Mouse (Mus musculus): ENCODE measurements around the gene Olfr143. TPM values are rescaled to one million over a fixed set of nuclear protein-coding genes. Genes with fewer than 3 reads are reported as not detected.

The Olfr143 gene
- polyA plus RNA-seq (2014; fragmentation: Nextera tagmentation; extraction: Ambion mirVana) = not detected in 2 replicates

DNA sequence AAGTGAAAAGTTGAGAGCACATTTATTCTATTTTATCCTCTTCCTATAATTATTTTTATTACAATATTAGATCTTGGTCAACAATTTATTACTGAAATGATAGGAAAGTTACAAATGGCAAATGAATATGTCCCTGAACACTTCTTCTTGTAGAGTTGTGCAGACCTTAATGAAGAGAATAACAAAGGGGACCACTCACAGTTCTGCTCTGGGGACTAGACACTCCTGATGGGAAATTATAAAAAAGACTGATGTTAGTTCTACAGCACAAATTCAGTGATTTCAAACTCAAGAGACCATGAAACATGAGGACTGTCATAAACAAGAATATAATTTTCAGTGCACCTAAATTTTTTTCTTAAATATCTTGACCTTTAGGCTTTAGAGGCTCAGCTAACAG lies at the start of gene Olfr143:
TSS of gene Olfr143 (plus strand) at position 301 of the 400 bp plus-strand sequence.
- no peaks in the 10 kb centered on the region for H3K4me1 ChIP-seq (ENCODE audit: control insufficient read depth, insufficient read depth, low read length)
- no peaks in the 10 kb centered on the region for H3K27me3 ChIP-seq (ENCODE audit: control insufficient read depth, insufficient read depth, low read length)
- H3K36me3 ChIP-seq (ENCODE audit: control insufficient read depth, insufficient read depth, low read length) = no peaks in the 10 kb centered on the region
- H3K9me3 ChIP-seq (ENCODE audit: control insufficient read depth, low read depth, low read length) = no peaks in the 10 kb centered on the region
- H3K27ac ChIP-seq (ENCODE audit: low read length) = no peak within 1 kb of the TSS
- H3K9ac ChIP-seq (replicated peaks; ENCODE audit: low read depth, low read length) = no peak within 1 kb of the TSS
- H3K4me2 ChIP-seq (replicated peaks; ENCODE audit: low read depth, low read length) = no peak within 1 kb of the TSS
- ATAC-seq (ENCODE audit: insufficient number of reproducible peaks, insufficient read depth, low FRiP score, low read depth) = no peak
- H3K4me3 ChIP-seq (ENCODE audit: low read depth, low read length) = no peak within 1 kb of the TSS

DNA sequence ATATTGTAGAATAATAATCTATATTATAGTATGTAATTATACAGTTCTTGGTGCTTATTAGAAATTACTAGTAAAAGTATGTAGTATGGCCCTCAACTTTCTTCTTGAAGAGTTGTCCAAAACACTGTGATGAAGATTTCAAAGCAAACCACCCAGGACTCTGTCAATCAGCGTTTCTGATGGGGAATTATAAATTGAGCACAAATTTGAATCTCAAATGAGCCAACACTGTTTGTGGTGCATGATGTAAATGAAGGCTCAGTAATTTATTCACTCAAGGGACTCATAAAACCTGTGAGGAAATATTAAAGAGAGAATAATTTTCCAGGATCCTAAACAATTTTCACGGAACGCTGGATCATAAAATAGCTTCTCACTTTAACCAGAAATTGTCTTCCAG lies 44.5 kb upstream of the Olfr143 start, which contains the start of gene Olfr893:
TSS of gene Olfr893 (plus strand) at position 301 of the 400 bp plus-strand sequence.
- Histone ChIP-seq H3K4me2 (replicated peaks; ENCODE audit: low read depth, low read length) (no peak within 1 kb of the TSS), H3K36me3 (ENCODE audit: control insufficient read depth, insufficient read depth, low read length) (no peaks in the 10 kb centered on the region), H3K27me3 (ENCODE audit: control insufficient read depth, insufficient read depth, low read length) (no peaks in the 10 kb centered on the region), H3K4me3 (ENCODE audit: low read depth, low read length) (no peak within 1 kb of the TSS), H3K4me1 (ENCODE audit: control insufficient read depth, insufficient read depth, low read length) (no peaks in the 10 kb centered on the region), H3K27ac (ENCODE audit: low read length) (no peak within 1 kb of the TSS), H3K9ac (replicated peaks; ENCODE audit: low read depth, low read length) (no peak within 1 kb of the TSS), H3K9me3 (ENCODE audit: control insufficient read depth, low read depth, low read length) (no peaks in the 10 kb centered on the region)
- WGBS = 87% methylated on average over 3 of the region's 3 CpGs
- ATAC-seq (ENCODE audit: insufficient number of reproducible peaks, insufficient read depth, low FRiP score, low read depth) = no peak

DNA sequence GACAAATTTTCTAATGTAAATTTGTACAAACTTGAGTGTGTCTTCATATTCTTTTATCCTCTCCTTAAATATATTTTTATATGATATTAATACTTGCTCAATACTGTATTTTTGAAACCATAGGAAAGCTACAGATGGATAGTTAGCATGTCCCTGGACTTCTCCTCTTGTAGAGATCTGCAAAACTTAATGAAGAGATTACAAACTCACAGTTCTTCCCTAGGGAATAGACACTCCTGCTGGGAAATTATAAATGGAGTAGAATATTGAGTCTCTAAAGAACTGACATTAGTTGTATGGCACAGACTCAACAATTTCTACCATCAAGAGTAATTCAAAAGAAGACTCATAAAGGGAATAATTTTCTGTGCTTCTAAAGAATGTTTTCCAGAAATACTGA lies 34.8 kb upstream of the Olfr143 start, which contains the start of gene Olfr894:
TSS of gene Olfr894 (plus strand) at position 301 of the 400 bp plus-strand sequence.
- Histone ChIP-seq H3K27me3 (ENCODE audit: control insufficient read depth, insufficient read depth, low read length) (no peaks in the 10 kb centered on the region), H3K9me3 (ENCODE audit: control insufficient read depth, low read depth, low read length) (no peaks in the 10 kb centered on the region), H3K4me2 (replicated peaks; ENCODE audit: low read depth, low read length) (no peak within 1 kb of the TSS), H3K9ac (replicated peaks; ENCODE audit: low read depth, low read length) (no peak within 1 kb of the TSS), H3K36me3 (ENCODE audit: control insufficient read depth, insufficient read depth, low read length) (no peaks in the 10 kb centered on the region), H3K4me1 (ENCODE audit: control insufficient read depth, insufficient read depth, low read length) (no peaks in the 10 kb centered on the region), H3K27ac (ENCODE audit: low read length) (no peak within 1 kb of the TSS), H3K4me3 (ENCODE audit: low read depth, low read length) (no peak within 1 kb of the TSS)
- ATAC-seq (ENCODE audit: insufficient number of reproducible peaks, insufficient read depth, low FRiP score, low read depth) = no peak

DNA sequence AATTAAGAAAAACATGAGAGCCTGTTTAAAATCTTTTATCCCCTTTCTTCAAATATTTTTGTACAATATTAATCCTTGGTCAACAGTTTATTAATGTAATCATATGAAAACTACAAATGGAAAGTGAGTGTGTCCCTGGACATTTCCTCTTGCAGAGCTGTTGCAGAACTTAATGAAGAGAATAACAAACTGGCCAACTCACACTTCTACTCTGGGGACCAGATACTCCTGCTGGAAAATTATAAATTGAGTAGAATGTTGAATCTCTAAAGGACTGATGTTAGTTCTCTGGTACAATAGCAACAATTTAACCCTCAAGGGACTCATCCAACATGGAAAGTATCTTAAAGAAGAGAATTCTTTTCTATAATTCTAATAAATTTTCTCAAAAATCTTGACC lies 15.0 kb downstream of the Olfr143 start, which contains the start of gene Olfr895:
TSS of gene Olfr895 (plus strand) at position 301 of the 400 bp plus-strand sequence.
- no peak within 1 kb of the TSS for H3K4me2 ChIP-seq (replicated peaks; ENCODE audit: low read depth, low read length)
- H3K27me3 ChIP-seq (ENCODE audit: control insufficient read depth, insufficient read depth, low read length) = no peaks in the 10 kb centered on the region
- no peak within 1 kb of the TSS for H3K4me3 ChIP-seq (ENCODE audit: low read depth, low read length)
- no peak within 1 kb of the TSS for H3K27ac ChIP-seq (ENCODE audit: low read length)
- no peaks in the 10 kb centered on the region for H3K36me3 ChIP-seq (ENCODE audit: control insufficient read depth, insufficient read depth, low read length)
- no peaks in the 10 kb centered on the region for H3K4me1 ChIP-seq (ENCODE audit: control insufficient read depth, insufficient read depth, low read length)
- no peak for ATAC-seq (ENCODE audit: insufficient number of reproducible peaks, insufficient read depth, low FRiP score, low read depth)
- no peak within 1 kb of the TSS for H3K9ac ChIP-seq (replicated peaks; ENCODE audit: low read depth, low read length)
- no peaks in the 10 kb centered on the region for H3K9me3 ChIP-seq (ENCODE audit: control insufficient read depth, low read depth, low read length)

DNA sequence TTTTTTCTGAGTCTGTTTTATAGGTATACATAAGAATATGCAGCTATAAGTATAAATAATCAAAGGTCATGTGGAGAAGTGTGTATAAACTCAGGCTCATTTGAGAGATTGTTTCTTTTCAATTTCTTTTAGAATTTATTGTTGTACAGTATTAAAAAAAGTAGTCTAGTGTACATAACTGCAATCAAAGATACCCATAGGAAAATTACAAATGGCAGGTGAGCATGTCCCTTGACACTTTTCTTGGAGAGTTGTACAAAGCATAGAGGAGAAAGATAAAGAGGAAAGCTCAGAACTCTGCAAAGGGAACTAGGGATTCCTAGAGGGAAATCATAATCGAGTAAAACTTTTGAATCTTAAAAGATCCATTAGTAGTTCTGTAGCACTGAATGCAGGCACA lies 38.2 kb downstream of the Olfr143 start, which contains the start of gene Olfr896-ps1:
TSS of gene Olfr896-ps1 (plus strand) at position 301 of the 400 bp plus-strand sequence.
- Histone ChIP-seq H3K4me1 (ENCODE audit: control insufficient read depth, insufficient read depth, low read length) (no peaks in the 10 kb centered on the region), H3K9ac (replicated peaks; ENCODE audit: low read depth, low read length) (no peak within 1 kb of the TSS), H3K27me3 (ENCODE audit: control insufficient read depth, insufficient read depth, low read length) (no peaks in the 10 kb centered on the region), H3K27ac (ENCODE audit: low read length) (no peak within 1 kb of the TSS), H3K9me3 (ENCODE audit: control insufficient read depth, low read depth, low read length) (no peaks in the 10 kb centered on the region), H3K4me2 (replicated peaks; ENCODE audit: low read depth, low read length) (no peak within 1 kb of the TSS), H3K36me3 (ENCODE audit: control insufficient read depth, insufficient read depth, low read length) (no peaks in the 10 kb centered on the region), H3K4me3 (ENCODE audit: low read depth, low read length) (no peak within 1 kb of the TSS)
- no peak for ATAC-seq (ENCODE audit: insufficient number of reproducible peaks, insufficient read depth, low FRiP score, low read depth)
- 78% methylated on average over 1 of the region's 1 CpGs for WGBS

Other genes with a start within 250 kb of the Olfr143 start
- gene Olfr883, start 227.0 kb upstream of the Olfr143 start, polyA plus RNA-seq (2014; fragmentation: Nextera tagmentation; extraction: Ambion mirVana) = not detected in 2 replicates
- gene Olfr884, start 206.2 kb upstream of the Olfr143 start, polyA plus RNA-seq (2014; fragmentation: Nextera tagmentation; extraction: Ambion mirVana) = not detected in 2 replicates
- not detected in 2 replicates for gene Olfr885, start 191.5 kb upstream of the Olfr143 start, polyA plus RNA-seq (2014; fragmentation: Nextera tagmentation; extraction: Ambion mirVana)
- gene Olfr887, start 168.7 kb upstream of the Olfr143 start, polyA plus RNA-seq (2014; fragmentation: Nextera tagmentation; extraction: Ambion mirVana) = not detected in 2 replicates
- gene Olfr888, start 144.6 kb upstream of the Olfr143 start, polyA plus RNA-seq (2014; fragmentation: Nextera tagmentation; extraction: Ambion mirVana) = not detected in 2 replicates
- gene Olfr889, start 137.6 kb upstream of the Olfr143 start, polyA plus RNA-seq (2014; fragmentation: Nextera tagmentation; extraction: Ambion mirVana) = 0.07 and 0.12 TPM in 2 replicates
- gene Olfr890, start 110.3 kb upstream of the Olfr143 start, polyA plus RNA-seq (2014; fragmentation: Nextera tagmentation; extraction: Ambion mirVana) = not detected in 2 replicates
- not detected in 2 replicates for gene Olfr891, start 72.0 kb upstream of the Olfr143 start, polyA plus RNA-seq (2014; fragmentation: Nextera tagmentation; extraction: Ambion mirVana)
- not detected in 2 replicates for gene Olfr893, start 44.4 kb upstream of the Olfr143 start, polyA plus RNA-seq (2014; fragmentation: Nextera tagmentation; extraction: Ambion mirVana)
- gene Olfr894, start 34.7 kb upstream of the Olfr143 start, polyA plus RNA-seq (2014; fragmentation: Nextera tagmentation; extraction: Ambion mirVana) = not detected in 2 replicates
- gene Olfr895, start 15.1 kb downstream of the Olfr143 start, polyA plus RNA-seq (2014; fragmentation: Nextera tagmentation; extraction: Ambion mirVana) = not detected in 2 replicates
- gene Olfr896-ps1, start 38.3 kb downstream of the Olfr143 start, polyA plus RNA-seq (2014; fragmentation: Nextera tagmentation; extraction: Ambion mirVana) = not detected in 2 replicates
- gene Olfr25, start 76.3 kb downstream of the Olfr143 start, polyA plus RNA-seq (2014; fragmentation: Nextera tagmentation; extraction: Ambion mirVana) = not detected in 2 replicates
- not detected in 2 replicates for gene Olfr898, start 95.6 kb downstream of the Olfr143 start, polyA plus RNA-seq (2014; fragmentation: Nextera tagmentation; extraction: Ambion mirVana)
- gene Olfr250, start 114.1 kb downstream of the Olfr143 start, polyA plus RNA-seq (2014; fragmentation: Nextera tagmentation; extraction: Ambion mirVana) = not detected in 2 replicates
- not detected in 2 replicates for gene Olfr251, start 124.3 kb downstream of the Olfr143 start, polyA plus RNA-seq (2014; fragmentation: Nextera tagmentation; extraction: Ambion mirVana)
- gene Olfr147, start 148.9 kb downstream of the Olfr143 start, polyA plus RNA-seq (2014; fragmentation: Nextera tagmentation; extraction: Ambion mirVana) = not detected in 2 replicates
- gene Olfr901, start 176.7 kb downstream of the Olfr143 start, polyA plus RNA-seq (2014; fragmentation: Nextera tagmentation; extraction: Ambion mirVana) = not detected in 2 replicates
- not detected in 2 replicates for gene Olfr902, start 194.9 kb downstream of the Olfr143 start, polyA plus RNA-seq (2014; fragmentation: Nextera tagmentation; extraction: Ambion mirVana)
- gene Olfr904, start 210.4 kb downstream of the Olfr143 start, polyA plus RNA-seq (2014; fragmentation: Nextera tagmentation; extraction: Ambion mirVana) = not detected in 2 replicates
- not detected in 2 replicates for gene Olfr905, start 218.3 kb downstream of the Olfr143 start, polyA plus RNA-seq (2014; fragmentation: Nextera tagmentation; extraction: Ambion mirVana)
- gene Olfr906, start 234.3 kb downstream of the Olfr143 start, polyA plus RNA-seq (2014; fragmentation: Nextera tagmentation; extraction: Ambion mirVana) = not detected in 2 replicates
- gene Olfr907, start 243.0 kb downstream of the Olfr143 start, polyA plus RNA-seq (2014; fragmentation: Nextera tagmentation; extraction: Ambion mirVana) = not detected in 2 replicates

Measured in stomach, embryonic 14.5 days (tissue).